Mouse (Mus musculus) urinary bladder, postnatal 10 days (tissue): ENCODE measurements around the gene Knl1.

ENCODE experiments used
- DNase-seq: peaks from one replicate; pipeline ENCODE4 v3.0.0; 2022; ENCODE audit warnings: low spot score

Knl1 gene

DNA sequence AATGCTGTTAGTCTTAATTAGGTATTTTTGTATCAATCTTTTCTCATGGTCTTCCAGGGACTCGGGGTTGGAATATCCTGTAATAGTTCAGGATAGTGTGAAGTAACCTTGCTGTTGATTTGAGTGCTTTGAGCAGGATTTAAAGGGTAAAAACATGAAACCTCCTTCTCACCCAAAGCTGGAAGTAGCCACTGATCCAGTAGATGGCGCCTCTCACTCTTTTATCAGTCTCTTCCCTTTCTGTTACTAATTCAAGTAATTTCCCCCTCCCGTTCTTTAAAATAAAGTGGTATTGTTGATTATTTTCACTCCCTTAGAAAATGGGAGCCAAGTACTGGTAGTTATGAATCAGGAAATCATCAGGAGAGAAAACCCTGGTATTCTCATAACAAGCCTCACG, 6.0 kb upstream of the Knl1 start:
- no peak for DNase-seq

DNA sequence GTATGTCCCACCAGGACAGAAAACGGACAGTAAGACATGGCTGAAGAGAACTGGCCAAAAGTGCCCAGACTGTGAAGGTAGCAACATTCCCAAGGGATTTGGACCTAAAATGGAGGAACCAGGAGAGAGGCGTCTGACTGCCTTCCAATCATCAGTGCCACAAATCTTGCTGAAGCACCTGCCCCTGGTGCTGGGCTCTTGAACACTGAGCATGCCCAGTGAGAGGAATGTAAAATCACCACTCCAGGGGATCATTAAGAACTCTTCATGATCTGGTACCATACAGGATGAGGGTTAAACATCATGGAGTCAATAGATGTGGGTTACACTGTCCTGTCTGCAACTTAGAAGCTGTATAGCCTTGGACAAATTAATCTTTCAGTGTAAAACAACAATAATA, 1.8 kb upstream of the Knl1 start:
- DNase-seq: no peak

DNA sequence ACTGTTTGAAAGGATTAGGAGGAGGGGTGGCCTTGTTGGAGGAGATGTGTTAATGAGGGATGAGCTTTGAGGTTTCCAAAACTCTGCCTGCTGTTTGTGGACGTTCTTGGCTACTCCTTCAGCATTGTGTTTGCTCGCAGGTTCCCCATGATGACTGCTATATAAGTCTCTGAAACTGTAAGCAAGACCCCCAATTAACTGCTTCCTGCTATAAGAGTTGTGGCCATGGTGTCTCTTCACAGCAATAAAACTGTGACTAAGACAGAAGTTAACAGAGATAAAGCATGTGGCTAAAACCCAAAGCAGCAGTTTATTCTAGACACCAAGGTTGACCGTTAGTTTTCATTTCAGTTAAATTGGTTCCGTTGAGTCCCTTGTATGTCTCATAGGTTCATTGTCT, 930 bp downstream of the Knl1 start:
- no peak for DNase-seq

DNA sequence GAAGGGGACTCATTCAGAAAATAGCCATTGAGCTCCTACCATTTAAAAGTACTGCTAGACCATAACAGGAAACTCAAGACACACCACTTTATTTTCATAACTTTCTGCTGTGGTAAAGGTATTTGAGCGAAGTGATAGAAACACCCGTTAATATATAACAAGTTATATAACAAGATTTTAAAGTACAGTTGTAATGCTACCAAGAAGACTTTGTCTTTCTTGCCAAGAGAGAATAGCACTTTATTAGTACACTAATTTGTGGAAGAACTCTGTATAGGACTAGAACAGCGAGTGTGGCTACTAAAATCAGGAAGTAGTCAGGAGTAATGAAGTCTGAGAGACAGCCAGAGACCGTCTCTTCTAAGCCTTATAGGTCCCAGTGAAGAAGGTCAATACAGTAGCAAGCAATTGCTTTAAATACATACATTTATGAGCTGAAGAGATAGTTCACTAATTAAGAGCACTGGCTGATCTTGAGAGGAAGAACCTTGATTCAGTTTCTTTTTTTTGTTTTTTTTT, 3.3 kb downstream of the Knl1 start:
- no peak for DNase-seq

DNA sequence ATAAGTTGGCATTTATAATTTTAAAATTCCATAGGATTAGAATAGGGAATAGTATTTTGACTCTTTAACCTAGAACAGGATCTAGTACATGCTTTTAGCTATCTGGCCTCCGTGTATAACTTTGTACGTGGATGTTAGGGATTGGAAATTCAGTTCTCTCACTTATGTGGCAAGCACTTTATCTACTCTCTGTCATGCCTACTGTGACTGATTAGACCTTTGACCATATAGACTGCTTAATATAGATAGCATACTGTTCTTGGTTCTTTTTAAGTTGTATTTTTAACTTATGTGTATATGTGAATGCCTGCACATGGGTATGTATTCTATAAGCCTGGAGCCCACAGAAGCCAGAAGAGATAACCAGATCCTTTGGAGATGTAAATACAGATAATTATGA, 13.2 kb downstream of the Knl1 start:
- no peak for DNase-seq

DNA sequence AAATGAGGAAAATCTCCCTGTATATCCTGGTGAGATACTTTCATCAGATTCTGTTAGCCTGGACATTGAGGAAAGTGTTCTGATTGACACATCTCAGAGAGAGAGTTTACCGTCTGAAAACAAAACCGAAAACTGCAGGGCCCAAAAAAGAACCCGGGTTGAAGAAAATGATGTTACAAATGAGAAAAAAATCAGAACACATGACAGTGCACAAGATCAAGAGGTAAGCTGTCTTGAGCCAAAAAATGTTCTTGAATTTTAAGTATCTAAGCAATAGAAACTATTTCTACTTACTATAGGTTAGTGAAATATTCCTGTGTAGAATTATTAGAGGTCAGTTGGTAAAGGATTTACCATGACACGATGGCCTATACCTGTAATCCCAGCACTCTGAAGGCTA, 25.5 kb downstream of the Knl1 start:
- no peak for DNase-seq

DNA sequence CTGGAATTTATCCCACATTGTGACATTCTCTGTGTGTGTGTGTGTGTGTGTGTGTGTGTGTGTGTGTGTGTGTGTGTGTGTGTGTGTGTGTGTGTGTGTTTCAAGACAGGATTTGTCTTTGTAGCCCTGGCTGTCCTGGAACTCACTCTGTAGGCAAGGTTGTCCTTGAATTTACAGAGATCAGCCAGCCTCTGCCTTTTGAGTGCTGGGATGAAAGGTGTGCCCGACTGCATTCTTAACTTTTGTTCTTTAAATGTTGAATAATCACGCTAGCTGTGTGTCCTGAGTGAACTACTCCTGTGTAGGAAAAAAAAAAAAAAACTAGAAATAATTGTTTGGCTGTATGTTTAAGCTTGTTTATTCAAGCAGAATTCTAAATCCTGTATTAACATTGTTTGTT, 39.2 kb downstream of the Knl1 start:
- no peak for DNase-seq

DNA sequence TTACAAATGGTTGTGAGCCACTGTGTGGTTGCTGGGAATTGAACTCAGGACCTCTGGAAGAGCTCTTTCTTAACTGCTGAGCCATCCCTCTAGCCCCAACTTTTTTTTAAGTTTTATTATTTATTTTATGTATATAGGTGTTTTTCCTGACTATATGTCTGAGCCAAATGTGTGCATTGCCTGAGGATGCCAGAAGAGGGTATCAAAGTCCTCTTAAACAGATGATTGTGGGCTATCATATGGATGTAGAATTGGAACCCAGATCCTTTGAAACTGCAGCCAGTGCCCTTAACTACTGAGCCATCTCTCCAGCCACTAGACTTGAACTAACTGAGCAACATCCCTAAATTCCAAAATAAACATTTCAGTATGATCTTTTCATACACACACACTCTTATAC, 54.6 kb downstream of the Knl1 start:
- DNase-seq: no peak

DNA sequence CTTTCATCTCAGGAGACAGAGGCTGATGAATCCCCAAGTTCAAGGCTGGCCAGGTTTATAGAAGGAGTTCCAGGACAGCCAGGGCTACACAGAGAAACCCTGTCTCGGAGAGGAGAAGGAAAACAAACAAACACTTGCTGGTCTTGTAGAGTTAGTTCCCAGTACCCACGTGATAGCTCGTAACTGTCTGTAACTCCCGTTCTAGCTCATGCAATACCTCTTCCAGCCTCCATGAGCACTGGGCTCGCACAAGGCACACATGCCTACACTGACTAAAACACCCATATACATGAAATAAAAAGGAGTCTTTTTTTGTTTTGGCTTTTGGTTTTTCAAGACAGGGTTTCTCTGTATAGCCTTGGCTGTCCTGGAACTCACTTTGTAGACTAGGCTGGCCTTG, 59.7 kb downstream of the Knl1 start:
- no peak for DNase-seq

DNA sequence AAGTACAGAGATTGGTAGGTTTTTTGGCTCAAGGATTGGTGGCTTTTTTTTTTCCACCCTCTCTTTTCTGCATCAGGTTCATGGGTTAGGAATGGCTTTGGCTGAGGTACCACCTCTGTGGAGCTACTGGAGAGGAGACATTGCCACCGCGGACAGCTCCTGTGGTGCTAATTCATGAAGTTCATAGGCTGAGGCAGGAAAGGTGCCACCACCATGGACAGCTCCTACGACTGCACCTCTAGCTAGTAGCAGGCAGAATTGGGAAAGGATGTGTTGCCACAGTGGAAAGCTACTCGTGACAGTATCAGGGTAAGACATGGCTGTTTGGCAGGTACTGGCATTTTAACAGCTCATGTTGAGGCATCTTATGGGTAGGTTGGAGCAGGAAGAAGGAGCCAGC, 61.6 kb downstream of the Knl1 start:
- DNase-seq: no peak

DNA sequence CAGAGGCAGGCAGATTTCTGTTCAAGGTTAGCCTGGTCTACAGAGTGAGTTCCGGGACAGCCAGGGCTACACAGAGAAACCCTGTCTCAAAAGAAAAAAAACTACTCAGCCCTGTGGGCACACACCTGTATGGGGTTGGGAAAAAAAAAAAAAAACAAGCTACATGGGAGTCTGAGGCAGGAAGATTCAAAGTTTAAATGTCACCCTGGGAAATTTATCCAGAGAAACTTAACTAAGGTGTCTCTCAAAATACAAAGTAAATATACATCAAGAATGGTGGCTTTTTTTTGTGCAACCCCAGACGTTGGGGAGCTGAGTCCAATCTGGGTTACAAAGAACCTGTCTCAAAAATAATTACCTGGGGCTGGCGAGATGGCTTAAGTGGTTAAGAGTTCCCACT, 64.1 kb downstream of the Knl1 start:
- DNase-seq: no peak

DNA sequence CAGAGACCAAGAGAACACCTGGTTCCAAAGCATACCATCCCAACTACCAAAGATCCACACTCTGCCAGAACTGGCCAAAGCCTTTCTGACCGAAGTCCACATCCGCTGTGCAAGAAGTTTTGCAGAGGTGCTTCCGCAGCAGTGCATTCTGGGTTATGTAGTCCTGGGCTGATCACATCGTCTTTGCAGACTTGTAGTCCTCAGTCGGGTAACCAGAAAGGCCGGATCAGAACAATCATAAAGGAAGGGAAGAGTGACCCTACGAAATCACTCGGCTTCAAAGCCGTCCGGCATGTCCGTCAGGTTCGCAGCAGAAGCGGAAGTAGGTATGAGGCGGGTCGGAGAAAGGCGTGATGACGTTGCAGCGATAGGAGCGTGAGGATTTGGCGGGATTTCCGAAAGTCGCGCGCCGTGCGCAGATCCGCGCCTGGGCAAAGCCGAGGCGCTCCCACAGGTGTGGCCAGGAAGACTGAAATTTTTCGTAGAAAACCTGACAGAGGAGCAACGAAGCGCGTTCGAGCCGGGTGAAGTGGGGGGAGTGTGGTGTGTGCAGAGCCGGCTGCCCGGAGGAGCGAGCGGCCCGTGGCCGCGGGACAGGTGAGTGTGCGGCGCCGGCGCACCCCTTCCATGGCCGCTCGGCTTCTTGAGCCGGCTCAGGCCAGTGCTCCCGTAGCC, 65.7 kb downstream of the Knl1 start, which contains the start of gene Rad51:
Gene Rad51, plus strand, starts transcription at position 356 of the 675 bp plus-strand sequence.
- DNase-seq: peak; percentile 61

DNA sequence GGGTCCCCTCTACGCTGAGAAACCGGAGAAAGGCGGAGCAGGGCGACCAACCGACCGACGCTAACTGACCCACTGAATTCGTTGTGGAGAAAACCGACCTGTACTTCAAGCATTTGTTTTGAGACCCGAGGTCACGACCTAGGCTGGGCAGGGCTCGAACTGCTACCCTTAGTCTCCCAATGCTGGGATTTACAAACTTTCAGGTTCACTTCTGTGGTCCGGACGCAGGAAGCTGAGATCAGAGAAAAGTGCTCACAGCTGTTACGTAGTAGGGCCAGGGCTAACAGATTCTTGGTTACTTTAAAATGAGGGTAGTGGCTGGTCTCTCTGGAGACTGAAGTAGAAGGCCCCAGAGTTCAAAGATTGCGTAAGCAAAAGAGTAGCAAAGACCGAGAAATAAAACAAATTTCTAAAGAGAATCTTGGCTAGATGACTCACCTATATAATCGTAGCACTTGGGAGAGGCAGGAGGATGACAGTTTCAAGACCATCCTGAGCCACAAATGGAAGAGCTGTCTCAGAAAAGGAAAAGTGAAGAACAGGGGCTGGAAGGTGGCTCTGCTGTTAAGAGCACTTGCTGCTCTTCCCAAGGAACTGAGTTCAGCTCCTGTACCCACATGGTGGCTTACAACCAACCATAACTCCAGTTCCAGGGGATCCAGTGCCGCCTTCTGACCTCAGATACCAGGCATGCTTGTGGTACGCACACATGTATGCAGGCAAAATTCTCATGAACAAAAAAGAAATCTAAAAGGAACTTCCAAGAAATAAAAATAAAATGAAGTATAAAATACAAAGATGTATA, 66.4 kb downstream of the Knl1 start:
- DNase-seq: no peak

DNA sequence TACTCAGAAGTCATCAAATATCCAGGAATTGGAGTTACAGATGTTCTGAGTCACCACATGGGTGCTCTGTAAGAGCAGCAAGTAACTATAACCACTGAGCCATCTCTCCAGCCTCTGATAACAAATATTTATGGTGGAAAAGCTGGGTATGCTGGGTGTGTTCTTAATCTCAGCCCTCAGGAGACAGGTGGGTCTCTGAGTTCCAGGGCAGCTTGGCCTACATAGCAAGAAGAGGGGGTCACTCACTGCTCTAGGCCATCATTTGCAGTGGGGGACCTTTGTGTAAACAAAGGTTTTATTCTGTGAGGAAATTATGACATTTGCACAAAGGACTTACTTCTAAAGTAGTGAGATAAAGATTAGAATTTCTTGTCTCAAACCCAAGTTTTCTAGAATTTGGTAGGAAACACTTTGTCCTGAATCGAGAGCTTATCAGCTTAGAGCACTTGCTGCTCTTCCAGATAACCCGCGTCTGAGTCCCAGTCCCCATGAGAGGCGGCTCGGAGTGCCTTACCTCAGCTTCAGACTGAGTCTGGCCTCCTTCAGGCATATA, 89.5 kb downstream of the Knl1 start:
- DNase-seq: no peak

DNA sequence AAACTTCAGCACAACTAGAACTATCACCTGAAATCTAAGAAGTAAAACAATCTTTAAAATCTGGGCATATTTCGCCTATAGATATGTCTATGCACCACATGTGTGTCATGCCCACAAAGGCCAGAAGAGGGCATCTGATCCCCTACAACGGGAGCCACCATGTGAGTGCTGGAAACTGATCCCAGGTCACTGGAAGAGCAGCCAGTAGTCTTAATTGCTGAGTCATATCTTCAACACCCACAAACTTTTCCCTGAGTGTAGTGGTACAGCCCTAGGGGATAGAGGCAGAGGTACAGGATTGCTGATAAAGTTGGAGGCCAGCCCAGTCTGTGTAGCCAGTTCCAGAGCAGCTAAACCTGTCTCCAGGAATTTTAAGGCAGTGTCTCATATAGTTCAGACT, 98.3 kb downstream of the Knl1 start:
- DNase-seq: no peak

DNA sequence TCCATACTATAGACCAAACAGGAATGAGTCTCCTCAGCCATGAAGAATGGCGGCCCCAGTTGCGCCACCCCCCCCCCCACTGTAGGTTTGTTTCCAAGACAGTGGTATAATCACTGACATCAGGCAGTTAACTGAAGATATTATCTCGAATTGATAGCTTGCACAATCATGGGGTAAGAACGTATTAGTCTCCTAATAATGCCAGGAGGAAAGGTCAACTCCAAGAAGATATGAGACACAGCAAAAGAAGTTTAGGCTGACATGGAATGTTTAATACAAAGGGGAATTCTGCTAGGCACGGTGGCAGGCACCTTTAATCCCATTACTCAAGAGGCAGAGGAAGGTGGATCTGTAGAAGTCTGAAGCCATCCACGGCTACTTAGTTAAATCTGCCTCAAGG, 99.5 kb downstream of the Knl1 start:
- no peak for DNase-seq

DNA sequence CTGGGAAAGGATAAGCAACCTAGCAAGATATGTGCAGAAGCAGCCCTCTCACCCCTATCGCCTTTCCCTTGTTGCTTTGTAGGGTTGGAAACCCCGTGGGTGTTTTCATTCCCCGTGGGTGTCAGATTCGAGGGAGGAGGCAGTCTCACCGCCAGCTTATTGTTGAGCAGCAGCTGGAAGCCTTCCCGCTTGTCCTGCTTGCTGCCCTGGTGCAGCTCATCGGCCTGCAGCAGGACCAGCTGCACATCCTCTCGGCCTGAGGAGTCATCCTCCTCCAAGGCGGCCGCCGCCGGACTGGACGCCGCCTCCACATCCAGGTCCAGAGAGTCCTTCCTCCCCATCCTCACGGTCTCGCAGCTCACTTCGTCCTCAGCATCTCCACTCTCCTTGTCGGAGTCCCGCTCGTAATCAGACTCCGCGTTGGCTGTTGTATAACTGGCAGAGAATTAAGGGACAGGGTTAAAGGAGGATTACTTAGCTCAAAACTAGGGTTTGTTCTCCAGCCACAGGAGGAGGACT, 100.3 kb downstream of the Knl1 start:
- DNase-seq: no peak

DNA sequence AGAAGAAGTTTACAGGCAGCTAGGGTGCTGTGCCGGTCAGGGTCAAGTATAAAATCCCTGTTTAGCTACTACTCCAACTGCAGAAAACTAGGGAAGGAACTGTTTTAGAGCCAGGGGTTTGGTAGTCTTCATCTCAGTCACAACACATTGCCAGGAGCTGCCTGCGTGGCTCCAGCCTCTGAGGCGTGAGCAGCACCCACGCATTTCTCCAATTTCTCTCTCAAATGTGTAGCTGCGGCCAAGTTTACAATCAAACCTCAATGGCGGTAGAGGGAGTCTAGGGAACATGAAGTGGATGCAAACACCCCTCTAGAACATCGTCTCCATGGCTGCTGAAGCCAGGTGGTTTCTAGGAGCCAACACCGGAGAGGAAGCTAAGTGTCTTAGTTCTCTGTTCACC, 100.9 kb downstream of the Knl1 start:
- DNase-seq: no peak

DNA sequence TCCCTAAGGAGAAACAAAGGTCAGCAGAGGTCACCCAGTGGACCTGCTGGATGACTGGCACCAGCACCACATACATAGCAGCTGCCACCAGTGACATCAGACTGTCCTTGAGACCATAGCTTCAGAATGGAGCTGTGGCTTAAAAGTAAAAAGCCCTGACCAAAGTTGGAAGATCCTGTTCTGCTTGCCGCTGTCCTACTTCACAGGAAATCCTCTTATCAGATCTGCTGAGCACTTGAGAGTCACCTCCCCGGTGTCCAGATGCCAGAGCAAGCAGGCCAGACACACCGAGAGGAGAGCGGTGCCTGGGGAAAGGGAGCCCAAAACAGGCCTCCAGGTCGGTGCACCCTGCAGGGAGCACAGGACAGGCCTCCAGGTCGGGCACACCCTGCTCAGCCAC, 105.3 kb downstream of the Knl1 start:
- no peak for DNase-seq

DNA sequence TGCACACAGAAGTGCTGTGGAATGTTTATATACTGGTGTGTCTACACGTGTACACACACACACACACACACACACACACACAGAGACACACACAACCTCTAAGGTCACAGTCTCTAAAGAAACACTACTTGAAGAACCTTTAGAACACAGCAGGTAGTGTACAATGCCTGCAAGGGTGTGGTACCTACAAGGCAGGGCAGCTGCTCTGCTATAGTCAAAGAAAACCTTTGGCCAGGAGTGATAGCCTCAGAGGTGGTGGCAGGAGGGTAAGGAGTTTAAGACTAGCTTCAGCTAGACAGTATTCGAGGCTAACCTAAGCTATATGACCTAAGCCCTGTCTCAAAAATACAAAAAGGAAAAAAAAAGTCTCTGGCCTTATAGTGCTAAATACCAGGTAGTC, 107.8 kb downstream of the Knl1 start:
- no peak for DNase-seq
